Mouse (Mus musculus) ES-E14 (cell line): ENCODE measurements around the gene Hk1. TPM values are rescaled to one million over a fixed set of nuclear protein-coding genes. Genes with fewer than 3 reads are reported as not detected.
A peak's percentile ranks its signal among the peaks of the same experiment; 100 is the strongest.

ENCODE experiments used
- DNase-seq: peaks from one replicate; pipeline ENCODE4 v3.0.0-alpha.2; 2013; ENCODE audit warnings: low read depth, low spot score
- H3K27ac ChIP-seq: 2 replicates; pipeline ENCODE4 v1.5.1; 2012; ENCODE audit warnings: low read depth, mild to moderate bottlenecking, low read length, moderate library complexity, mixed read lengths; ENCODE audit not compliant: poor library complexity, insufficient read depth, severe bottlenecking
- H3K36me3 ChIP-seq: 2 replicates; pipeline ENCODE4 v1.6.1; 2012; ENCODE audit warnings: mild to moderate bottlenecking, low read length, moderate library complexity, mixed read lengths; ENCODE audit not compliant: control insufficient read depth, poor library complexity, insufficient read depth, severe bottlenecking
- H3K4me1 ChIP-seq, 2 experiments: fragments of 150-350 bp in 1 of 2; sonication (generic) in 1 of 2; 2 replicates each; pipeline ENCODE4 v1.6.1; 2012; ENCODE audit warnings: low read length in 2 of 2, mild to moderate bottlenecking in 1 of 2, mixed read lengths in 1 of 2; ENCODE audit not compliant: control insufficient read depth in 2 of 2, insufficient read depth in 2 of 2, poor library complexity in 1 of 2
- H3K4me3 ChIP-seq, 2 experiments: fragments of 150-350 bp in 1 of 2; sonication (generic) in 1 of 2; 2 replicates each; pipeline ENCODE4 v1.5.1; 2012; ENCODE audit warnings: low read length in 2 of 2, low read depth in 1 of 2, mild to moderate bottlenecking in 1 of 2, mixed read lengths in 1 of 2; ENCODE audit not compliant: insufficient read depth in 1 of 2, poor library complexity in 1 of 2, severe bottlenecking in 1 of 2
- H3K9ac ChIP-seq: 2 replicates; pipeline ENCODE4 v1.6.1; 2012; ENCODE audit warnings: low read depth, mild to moderate bottlenecking, low read length, mixed read lengths; ENCODE audit not compliant: poor library complexity, insufficient read depth, severe bottlenecking
- H3K9me3 ChIP-seq: fragments of 150-350 bp; sonication (generic); 2 replicates; pipeline ENCODE4 v1.6.1; 2012; ENCODE audit warnings: low read depth, mild to moderate bottlenecking, low read length; ENCODE audit not compliant: control insufficient read depth, insufficient read depth
- CHD2 ChIP-seq: IDR thresholded peaks from 2 replicates; pipeline ENCODE4 v1.6.1; 2014; ENCODE audit warnings: mild to moderate bottlenecking, low read depth, low read length, inconsistent platforms
- HCFC1 ChIP-seq: IDR thresholded peaks from 2 replicates; pipeline ENCODE4 v1.6.1; 2012; ENCODE audit warnings: low read length, inconsistent platforms, borderline replicate concordance; ENCODE audit not compliant: insufficient read depth
- MAFK ChIP-seq: IDR thresholded peaks from 2 replicates; pipeline ENCODE4 v1.6.1; 2014; ENCODE audit warnings: mild to moderate bottlenecking, low read depth, low read length, inconsistent platforms; ENCODE audit not compliant: insufficient read depth
- ZC3H11A ChIP-seq: IDR thresholded peaks from 2 replicates; pipeline ENCODE4 v1.6.1; 2012; ENCODE audit warnings: low read depth, mild to moderate bottlenecking, inconsistent platforms, low read length, borderline replicate concordance
- ZNF384 ChIP-seq: IDR thresholded peaks from 2 replicates; pipeline ENCODE4 v1.6.1; 2012; ENCODE audit warnings: low read depth, low read length, inconsistent platforms
- in situ Hi-C, 2 experiments: fragments of 600-800 bp; cut with MboI; formaldehyde crosslinking; loops; one replicate each; pipeline ENCODE4 v1.15.1; 2025; ENCODE audit warnings: low sequenced_read_pairs in 2 of 2, inconsistent platforms in 1 of 2; ENCODE audit not compliant: unreplicated experiment in 2 of 2
- total RNA-seq: library from RNA; depleted of rRNA; stranded (reverse); fragments of 300-350 nt; gene quantifications from 2 replicates; pipeline ENCODE4 v1.2.3, GENCODE M21; 2012

Gene Hk1
- total RNA-seq, 1 experiment, result 18.8 TPM

GRCm38 (mm10) chr10:62242358-62242757 is 137.3 kb downstream of the Hk1 start:
- Histone ChIP-seq H3K4me3 (0 out of 4 replicates have a peak overlapping the region, but pooled peaks of 1 of the 2 experiments have one; percentile 17), H3K36me3 (no peaks in the 10 kb centered on the region), H3K9me3 (no peaks in the 10 kb centered on the region), H3K4me1 (peaks cover 3 to 8% of the 10 kb centered on the region in 2 experiments; a peak in 3 of 4 replicates), H3K9ac (no peak overlapping the region), H3K27ac (no peak overlapping the region)
- TF ChIP-seq HCFC1 (no peak), CHD2 (no peak), MAFK (no peak), ZNF384 (no peak), ZC3H11A (no peak)
- in situ Hi-C loops, result no loop called here
- DNase-seq, result no peak

GRCm38 (mm10) chr10:62239270-62239669 is 140.4 kb downstream of the Hk1 start:
- peaks cover 3 to 11% of the 10 kb centered on the region in 2 experiments; a peak in 3 of 4 replicates for H3K4me1 ChIP-seq
- no peak overlapping the region for H3K27ac ChIP-seq
- in situ Hi-C loops, result no loop called here
- H3K9me3 ChIP-seq, result no peaks in the 10 kb centered on the region
- H3K9ac ChIP-seq, result no peak overlapping the region
- no peak for DNase-seq
- H3K4me3 ChIP-seq, result no peak overlapping the region
- H3K36me3 ChIP-seq, result no peaks in the 10 kb centered on the region
- no peak for TF ChIP-seq HCFC1
- TF ChIP-seq CHD2, result no peak
- TF ChIP-seq MAFK, result no peak
- TF ChIP-seq ZC3H11A, result no peak
- no peak for TF ChIP-seq ZNF384

- TF ChIP-seq ZNF384 (no peak), ZC3H11A (no peak), HCFC1 (no peak), CHD2 (no peak), MAFK (no peak)
- Histone ChIP-seq H3K9ac (no peak overlapping the region), H3K27ac (no peak overlapping the region), H3K36me3 (no peaks in the 10 kb centered on the region), H3K4me1 (peaks cover 3 to 11% of the 10 kb centered on the region in 2 experiments; a peak in 3 of 4 replicates), H3K9me3 (no peaks in the 10 kb centered on the region), H3K4me3 (no peak overlapping the region)
- DNase-seq, result no peak
- in situ Hi-C loops, result no loop called here
Measured at GRCm38 (mm10) chr10:62238688-62239087, 141.0 kb downstream of the Hk1 start.

GRCm38 (mm10) chr10:62237205-62237604 is 142.5 kb downstream of the Hk1 start:
- H3K27ac ChIP-seq, result no peak overlapping the region
- peaks cover 8 to 11% of the 10 kb centered on the region in 2 experiments; a peak in 3 of 4 replicates for H3K4me1 ChIP-seq
- H3K36me3 ChIP-seq, result no peaks in the 10 kb centered on the region
- in situ Hi-C loops, result no loop called here
- DNase-seq, result no peak
- no peak overlapping the region for H3K4me3 ChIP-seq
- H3K9ac ChIP-seq, result no peak overlapping the region
- TF ChIP-seq HCFC1, result no peak
- TF ChIP-seq ZNF384, result no peak
- TF ChIP-seq ZC3H11A, result no peak
- TF ChIP-seq MAFK, result no peak
- no peak for TF ChIP-seq CHD2
- H3K9me3 ChIP-seq, result no peaks in the 10 kb centered on the region
